Mouse (Mus musculus): ENCODE measurements around the gene Atp6v1g1. TPM values are rescaled to one million over a fixed set of nuclear protein-coding genes. Genes with fewer than 3 reads are reported as not detected.

Gene Atp6v1g1
- total RNA-seq, 2 experiments from 2014 or later, result 133 to 150 TPM

- DNase-seq (ENCODE audit: low spot score in 2 of 2), result peak in 1 of 2 experiments; percentile 34
- intact Hi-C loops (cut with DNase I), result loop anchor here (2.0 to 5.0 kb wide), 2 partner anchors 15 to 47 kb away; partner anchors contain the start of genes Tmem268 and Whrn
These were observed 652 bp upstream of the Atp6v1g1 start for GRCm38 (mm10) chr4:63543746-63544493.

- no peak for DNase-seq (ENCODE audit: low spot score in 2 of 2)
- intact Hi-C loops (cut with DNase I), result loop anchor here (2.0 kb wide), 1 partner anchor 13 kb away; the partner anchor contains the start of gene Tmem268
These were observed 823 bp downstream of the Atp6v1g1 start for GRCm38 (mm10) chr4:63545231-63545958.

GRCm38 (mm10) chr4:63546441-63547055, 2.0 kb downstream of the Atp6v1g1 start:
- intact Hi-C loops (cut with DNase I), result no loop called here
- DNase-seq (ENCODE audit: low spot score in 2 of 2), result no peak

- intact Hi-C loops (cut with DNase I), result no loop called here
- DNase-seq (ENCODE audit: low spot score in 2 of 2), result peak in 1 of 2 experiments; percentile 9
These were observed 3.2 kb downstream of the Atp6v1g1 start for GRCm38 (mm10) chr4:63547799-63548198.

DNA sequence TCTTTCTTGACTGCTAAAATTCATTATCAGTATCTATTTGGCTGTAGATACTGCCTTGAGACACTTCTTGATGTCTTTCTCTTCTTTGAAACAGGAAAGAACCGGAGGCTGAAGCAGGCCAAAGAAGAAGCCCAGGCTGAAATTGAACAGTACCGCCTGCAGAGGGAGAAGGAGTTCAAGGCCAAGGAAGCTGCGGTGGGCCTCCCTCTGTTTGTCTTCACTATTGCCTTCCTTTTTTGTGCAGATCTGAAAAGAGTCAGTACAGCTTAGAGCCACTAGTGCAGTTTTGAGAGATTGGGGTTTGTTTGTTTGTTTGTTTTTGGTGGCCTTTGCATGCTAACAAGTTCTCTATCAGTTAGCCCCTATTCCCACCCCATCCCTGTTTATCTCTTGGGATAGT, 3.9 kb downstream of the Atp6v1g1 start:
- DNase-seq (ENCODE audit: low spot score in 2 of 2), result no peak
- intact Hi-C loops (cut with DNase I), result no loop called here

- DNase-seq (ENCODE audit: low spot score in 2 of 2), result no peak
- intact Hi-C loops (cut with DNase I), result no loop called here
These were observed 6.3 kb downstream of the Atp6v1g1 start for GRCm38 (mm10) chr4:63550908-63551307.

- DNase-seq (ENCODE audit: low spot score in 2 of 2), result no peak
- intact Hi-C loops (cut with DNase I), result no loop called here
These were observed 8.3 kb downstream of the Atp6v1g1 start for GRCm38 (mm10) chr4:63552865-63553264.

DNA sequence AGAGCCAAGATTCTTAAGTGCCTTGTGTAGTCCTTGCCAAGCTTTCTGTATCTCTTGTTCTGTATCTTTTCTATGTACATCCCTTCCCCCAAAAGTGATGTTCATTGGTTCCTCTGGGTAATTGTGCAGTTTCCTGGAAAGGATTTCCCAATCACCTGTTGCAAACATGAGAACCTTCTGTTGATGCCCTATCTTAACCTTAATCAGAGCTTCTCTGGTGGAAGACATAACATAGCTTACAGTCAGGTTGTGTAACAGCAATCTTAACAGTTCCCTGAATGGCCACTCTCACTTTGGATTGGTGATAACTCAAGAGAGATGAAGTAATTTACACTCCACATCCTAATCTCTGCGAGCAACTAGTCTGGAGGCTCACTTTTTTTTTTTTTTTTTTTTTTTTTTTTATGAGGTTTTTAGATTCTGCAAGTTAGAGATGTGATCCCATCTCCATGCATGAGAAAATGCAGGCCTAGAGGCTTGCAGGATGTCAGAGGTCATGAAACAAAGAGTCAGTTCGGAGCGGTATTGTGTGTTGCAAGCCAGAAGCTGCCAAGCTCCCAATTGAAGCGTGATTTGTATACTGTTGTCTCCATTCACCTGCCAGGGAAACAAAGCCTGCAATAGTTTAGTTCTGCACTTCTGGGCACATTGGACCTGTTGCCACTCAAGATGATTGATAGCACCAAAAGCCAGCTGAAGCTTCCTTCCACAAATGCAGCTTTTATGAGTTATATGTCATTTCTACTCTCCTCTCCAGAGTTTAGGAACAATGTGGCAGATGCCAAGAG, 9.4 kb downstream of the Atp6v1g1 start:
- intact Hi-C loops (cut with DNase I), result no loop called here
- no peak for DNase-seq (ENCODE audit: low spot score in 2 of 2)

- DNase-seq (ENCODE audit: low spot score in 2 of 2), result no peak
- intact Hi-C loops (cut with DNase I), result loop anchor here (5.0 kb wide), 2 partner anchors 62 to 137 kb away; no protein-coding TSS in a partner anchor
These were observed 10.0 kb downstream of the Atp6v1g1 start for GRCm38 (mm10) chr4:63554616-63555015.

GRCm38 (mm10) chr4:63555111-63555510, 10.5 kb downstream of the Atp6v1g1 start:
- DNase-seq (ENCODE audit: low spot score in 2 of 2), result no peak
- intact Hi-C loops (cut with DNase I), result loop anchor here (5.0 kb wide), 2 partner anchors 63 to 138 kb away; no protein-coding TSS in a partner anchor

GRCm38 (mm10) chr4:63556665-63557064, 12.1 kb downstream of the Atp6v1g1 start:
- intact Hi-C loops (cut with DNase I), result loop anchor here (5.0 kb wide), 2 partner anchors 64 to 139 kb away; no protein-coding TSS in a partner anchor
- no peak for DNase-seq (ENCODE audit: low spot score in 2 of 2)

DNA sequence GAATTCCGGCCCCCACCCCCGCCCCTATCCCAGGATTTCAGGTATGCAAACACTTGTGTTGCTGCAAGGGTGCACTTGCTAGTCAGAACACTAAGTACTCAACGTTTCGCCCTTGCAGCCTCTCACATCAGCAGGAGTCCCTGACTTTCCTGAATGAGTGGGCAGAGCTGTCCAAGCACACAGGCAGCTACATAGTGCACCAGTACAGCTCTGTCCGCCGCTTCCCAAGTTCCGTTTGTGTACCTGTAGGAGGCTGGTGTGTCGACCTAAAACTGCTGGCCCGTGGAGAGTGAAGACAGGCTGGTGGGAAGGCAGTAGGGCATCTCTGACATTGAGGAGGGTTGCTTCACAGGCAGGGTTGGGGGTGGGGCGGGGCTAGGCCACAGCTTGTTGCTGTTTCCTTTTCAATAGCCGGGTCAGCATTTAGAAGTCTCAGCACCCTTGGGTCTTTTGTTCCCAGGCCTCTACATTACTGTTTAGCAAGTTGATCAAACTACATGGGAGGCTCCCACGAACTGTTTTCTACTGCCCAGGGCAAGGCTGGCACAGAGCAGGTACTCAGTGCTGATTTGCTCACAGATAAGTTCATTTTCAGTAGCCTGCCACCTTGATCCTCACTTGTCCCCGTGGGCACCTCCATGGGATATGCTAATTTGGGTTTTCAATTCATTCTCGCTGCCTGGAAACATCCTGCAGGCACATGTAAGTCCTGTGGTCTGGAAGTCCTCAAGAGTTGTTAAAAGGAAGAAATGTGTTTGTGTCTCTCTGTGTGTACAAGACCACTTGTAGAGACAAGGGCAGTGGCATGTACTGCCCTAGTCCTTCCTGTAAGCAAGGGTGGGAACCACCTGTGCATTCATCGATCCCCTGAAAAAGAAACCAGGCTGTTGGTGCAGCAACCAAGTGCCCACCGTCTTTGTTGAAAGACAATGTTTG, 12.8 kb downstream of the Atp6v1g1 start:
- intact Hi-C loops (cut with DNase I), result loop anchor here (2.0 to 5.0 kb wide), 3 partner anchors 13 to 140 kb away; partner anchors contain the start of gene Atp6v1g1
- DNase-seq (ENCODE audit: low spot score in 2 of 2), result no peak

GRCm38 (mm10) chr4:63558407-63559081, 14.0 kb downstream of the Atp6v1g1 start, which contains the start of gene Tmem268:
Gene Tmem268, plus strand, starts transcription at chr4:63558781.
- DNase-seq (ENCODE audit: low spot score in 2 of 2), result peak; percentile 72 to 80
- intact Hi-C loops (cut with DNase I), result loop anchor here (2.0 to 5.0 kb wide), 3 partner anchors 14 to 141 kb away; partner anchors contain the start of gene Atp6v1g1

DNA sequence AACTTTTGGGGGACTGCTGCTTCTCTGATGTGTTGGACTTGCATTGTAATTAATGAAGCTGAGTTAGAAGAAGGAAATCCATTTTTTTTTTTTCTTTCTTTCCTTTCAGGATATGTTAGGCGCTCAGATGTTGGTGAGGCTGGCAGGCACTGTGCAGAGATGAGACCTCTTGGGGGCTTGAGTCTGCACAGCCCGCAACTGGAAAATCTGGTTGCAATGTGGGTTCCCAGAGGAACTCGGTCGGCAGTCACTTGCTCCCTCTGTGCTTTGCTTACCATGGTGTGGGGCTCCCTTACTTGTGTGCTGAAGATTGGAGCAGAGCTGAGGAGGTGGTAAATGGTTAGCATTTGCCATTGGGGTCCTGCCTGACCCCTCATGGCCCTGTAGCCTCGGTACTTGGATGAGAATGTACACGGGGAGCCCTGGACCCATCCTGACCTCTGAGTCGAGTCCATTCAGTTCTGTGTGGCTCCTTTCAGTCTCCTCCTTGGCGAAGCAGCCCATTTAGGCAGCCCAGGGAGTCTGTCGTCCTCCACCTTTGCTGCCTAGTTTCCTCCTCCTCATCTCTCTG, 14.6 kb downstream of the Atp6v1g1 start:
- peak in 1 of 2 experiments; percentile 15 for DNase-seq (ENCODE audit: low spot score in 2 of 2)
- intact Hi-C loops (cut with DNase I), result loop anchor here (2.0 to 5.0 kb wide), 3 partner anchors 14 to 142 kb away; partner anchors contain the start of gene Atp6v1g1

- DNase-seq (ENCODE audit: low spot score in 2 of 2), result no peak
- intact Hi-C loops (cut with DNase I), result no loop called here
These were observed 15.5 kb downstream of the Atp6v1g1 start for GRCm38 (mm10) chr4:63560079-63560478.

DNA sequence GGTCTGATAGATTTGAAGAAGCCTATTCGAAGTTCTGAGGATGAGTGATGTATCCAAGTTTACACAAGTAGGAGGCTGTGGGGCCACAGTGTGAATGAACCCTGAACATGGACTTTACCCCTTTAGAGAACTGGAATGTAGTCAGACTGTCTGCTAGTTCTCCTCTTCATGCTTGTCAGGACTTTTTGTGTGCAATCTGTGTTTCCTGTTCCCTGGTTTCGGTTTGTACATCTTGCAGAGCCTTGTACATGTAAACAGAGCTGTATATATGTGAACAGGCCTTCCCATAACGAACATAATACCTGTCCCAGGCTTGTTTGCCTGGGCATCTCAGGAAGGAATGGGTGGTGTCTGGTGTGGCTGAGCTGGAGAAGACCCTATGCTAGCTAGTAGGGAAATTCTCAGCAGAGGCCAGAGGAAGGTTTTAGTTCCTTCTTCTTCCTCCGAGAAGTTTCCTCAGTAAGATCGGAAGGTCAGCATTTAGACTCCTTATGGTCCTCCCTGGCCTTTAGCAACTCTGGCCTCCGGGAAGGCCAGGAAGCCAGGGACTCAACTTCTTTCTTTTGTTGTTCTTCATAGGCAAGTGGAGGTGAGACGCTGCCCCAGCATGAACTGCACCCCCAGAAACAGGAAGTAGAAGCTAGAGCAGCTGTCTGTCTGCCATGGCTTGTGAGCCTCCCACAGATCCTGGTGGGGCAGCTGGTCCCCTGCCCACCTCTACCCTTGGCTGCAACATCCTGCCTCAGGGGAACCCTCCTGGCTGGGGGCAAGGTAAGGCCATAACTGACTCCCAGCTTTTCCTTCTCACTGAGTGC, 17.5 kb downstream of the Atp6v1g1 start:
- intact Hi-C loops (cut with DNase I), result no loop called here

More for the DNA sequence above, 17.5 kb downstream of the Atp6v1g1 start:
- DNase-seq (ENCODE audit: low spot score in 2 of 2), result no peak

Measured in left cerebral cortex, postnatal 36 days (tissue).